Mouse (Mus musculus): ENCODE data around the gene 1110008L16Rik.

DNA sequence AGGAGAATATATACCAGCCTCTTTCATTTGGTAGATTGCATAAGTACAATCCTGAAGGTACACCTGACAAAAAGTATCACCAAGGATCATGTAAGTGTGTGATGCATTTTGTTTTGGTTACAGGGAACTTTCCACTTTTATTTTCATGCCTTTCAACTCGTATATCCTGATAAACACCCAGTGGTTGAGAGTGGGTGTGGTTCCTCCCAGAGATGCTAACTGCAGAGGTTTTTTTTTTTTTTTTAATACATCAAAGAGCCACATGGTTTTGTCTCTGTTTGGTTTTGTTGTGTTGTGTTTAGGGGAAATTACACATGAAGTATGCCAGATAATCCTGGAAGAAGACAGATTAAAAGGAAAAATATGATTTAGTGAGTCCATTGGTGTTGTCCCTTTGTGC, 57.9 kb downstream of the 1110008L16Rik start:
- TF ChIP-seq CTCF (IDR thresholded peaks at IDR 0.05; ENCODE audit: control insufficient read depth, insufficient read depth, insufficient replicate concordance, low read depth, low read length) (no peak), POLR2A (IDR thresholded peaks at IDR 0.05; ENCODE audit: control insufficient read depth, low read depth, low read length) (no peak)
